Mouse (Mus musculus): ENCODE results near the gene Trappc13.

DNA sequence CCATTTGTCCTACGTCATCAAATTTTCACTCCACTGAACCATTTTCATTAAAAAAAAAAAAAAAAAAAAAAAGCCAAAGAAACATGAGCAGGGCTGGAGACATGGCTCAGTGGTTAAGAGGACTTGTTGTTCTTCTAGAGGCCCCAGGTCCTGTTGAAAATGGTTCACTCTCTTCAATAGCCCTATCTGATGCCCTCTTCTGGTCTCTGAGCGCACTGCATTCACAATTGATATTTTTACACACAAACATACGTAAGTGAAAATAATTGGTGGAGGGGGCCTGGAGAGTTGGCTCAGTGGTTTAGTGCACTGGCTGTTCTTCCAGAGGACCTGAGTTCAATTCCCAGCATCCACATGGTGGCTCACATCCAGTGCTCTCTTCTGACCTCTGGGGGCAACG lies 64.5 kb downstream of the Trappc13 start:
- TF ChIP-seq CTCF (IDR thresholded peaks at IDR 0.05; ENCODE audit: control insufficient read depth, insufficient read depth, insufficient read length): no peak
- TF ChIP-seq MYOG (IDR thresholded peaks at IDR 0.05; ENCODE audit: control insufficient read depth, extremely low read depth, insufficient read length): no peak

Data from C2C12 (cell line).